Mouse (Mus musculus) c-Kit-positive CD71-negative TER-119-negative erythroid progenitor cells, embryonic 14.5 days (primary cell): ENCODE results near the gene Ttc36.
A peak's percentile ranks its signal among the peaks of the same experiment; 100 is the strongest.

Experiments
- DNase-seq: peaks from one replicate; pipeline ENCODE4 v3.0.0-alpha.2; 2013; ENCODE audit warnings: low read depth

Ttc36 gene

GRCm38 (mm10) chr9:44802808-44803450 is at the start of gene Ttc36:
Gene Ttc36, minus strand, starts transcription at chr9:44803072.
- no peak for DNase-seq

- no peak for DNase-seq
These were observed 44.6 kb upstream of the Ttc36 start for GRCm38 (mm10) chr9:44847446-44847845.

GRCm38 (mm10) chr9:44841241-44841640 is 38.4 kb upstream of the Ttc36 start:
- DNase-seq: peak; percentile 10

GRCm38 (mm10) chr9:44836439-44836838 is 33.6 kb upstream of the Ttc36 start:
- DNase-seq: peak; percentile 49

- DNase-seq: no peak
These were observed 29.5 kb upstream of the Ttc36 start for GRCm38 (mm10) chr9:44832356-44832755.

GRCm38 (mm10) chr9:44830506-44830905 is 27.6 kb upstream of the Ttc36 start:
- no peak for DNase-seq

GRCm38 (mm10) chr9:44828944-44829343 is 26.1 kb upstream of the Ttc36 start:
- DNase-seq: no peak

- no peak for DNase-seq
These were observed 23.8 kb upstream of the Ttc36 start for GRCm38 (mm10) chr9:44826660-44827059.

GRCm38 (mm10) chr9:44819920-44820827 is 17.3 kb upstream of the Ttc36 start:
- DNase-seq: no peak

GRCm38 (mm10) chr9:44817522-44817921 is 14.7 kb upstream of the Ttc36 start:
- no peak for DNase-seq

GRCm38 (mm10) chr9:44814179-44814578 is 11.3 kb upstream of the Ttc36 start:
- no peak for DNase-seq

- no peak for DNase-seq
These were observed 7.4 kb upstream of the Ttc36 start for GRCm38 (mm10) chr9:44810316-44810715.

GRCm38 (mm10) chr9:44807778-44808177 is 4.9 kb upstream of the Ttc36 start:
- no peak for DNase-seq

- DNase-seq: no peak
These were observed 4.3 kb upstream of the Ttc36 start for GRCm38 (mm10) chr9:44807141-44807540.

GRCm38 (mm10) chr9:44805536-44805935 is 2.7 kb upstream of the Ttc36 start:
- DNase-seq: no peak

GRCm38 (mm10) chr9:44804678-44805077 is 1.8 kb upstream of the Ttc36 start:
- no peak for DNase-seq

GRCm38 (mm10) chr9:44801669-44802068 is 1.2 kb downstream of the Ttc36 start:
- no peak for DNase-seq

- DNase-seq: no peak
These were observed 2.9 kb downstream of the Ttc36 start for GRCm38 (mm10) chr9:44799958-44800324.

- peak; percentile 59 for DNase-seq
These were observed 3.5 kb downstream of the Ttc36 start, which contains the start of gene Tmem25 for GRCm38 (mm10) chr9:44799102-44799957. Gene Tmem25, minus strand, starts transcription at chr9:44799307.

GRCm38 (mm10) chr9:44798298-44798697 is 4.6 kb downstream of the Ttc36 start:
- DNase-seq: no peak

- DNase-seq: no peak
These were observed 10.0 kb downstream of the Ttc36 start for GRCm38 (mm10) chr9:44792842-44793241.
